Mouse (Mus musculus): ENCODE results near the gene Hoxb6. TPM values are rescaled to one million over a fixed set of nuclear protein-coding genes. Genes with fewer than 3 reads are reported as not detected.

The Hoxb6 gene
- polyA plus RNA-seq, 1 experiment, result 4.4 TPM

DNA sequence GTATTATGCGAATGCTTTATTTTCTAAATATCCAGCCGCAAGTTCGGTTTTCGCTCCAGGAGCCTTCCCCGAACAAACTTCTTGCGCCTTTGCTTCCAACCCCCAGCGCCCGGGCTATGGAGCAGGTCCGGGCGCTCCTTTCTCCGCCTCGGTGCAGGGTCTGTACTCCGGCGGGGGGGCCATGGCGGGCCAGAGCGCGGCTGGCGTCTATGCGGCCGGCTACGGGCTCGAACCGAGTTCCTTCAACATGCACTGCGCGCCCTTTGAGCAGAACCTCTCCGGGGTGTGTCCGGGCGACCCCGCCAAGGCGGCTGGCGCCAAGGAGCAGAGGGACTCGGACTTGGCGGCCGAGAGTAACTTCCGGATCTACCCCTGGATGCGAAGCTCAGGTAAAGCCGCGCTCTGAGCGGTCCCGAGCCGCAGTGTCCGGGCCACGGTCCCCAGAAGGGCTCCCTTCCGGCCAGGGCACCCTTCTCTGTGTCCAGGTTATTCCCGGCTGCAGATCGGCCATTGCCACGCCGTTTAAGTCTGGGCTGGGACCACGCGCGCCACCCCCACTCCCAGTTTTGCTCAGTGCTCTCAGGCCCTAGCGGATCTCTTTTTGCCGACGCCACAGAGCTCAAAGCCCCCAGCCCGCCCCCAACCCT lies 5.4 kb upstream of the Hoxb6 start:
- TF ChIP-seq POLR2A (IDR thresholded peaks at IDR 0.05; ENCODE audit: borderline replicate concordance, control insufficient read depth, low read depth, low read length), result no peak
- no peak for TF ChIP-seq CTCF (IDR thresholded peaks at IDR 0.05; ENCODE audit: control insufficient read depth, insufficient read depth, low read length)
- H3K27ac ChIP-seq (ENCODE audit: control insufficient read depth, insufficient read depth, low read depth, low read length, poor library complexity), result no peak overlapping the region
- H3K4me3 ChIP-seq (replicated peaks; ENCODE audit: control insufficient read depth, low read depth, low read length), result no peak overlapping the region
- 5% methylated on average over 55 of the region's 55 CpGs for WGBS
- H3K4me1 ChIP-seq (ENCODE audit: control insufficient read depth, insufficient read depth, low read length), result no peaks in the 10 kb centered on the region

GRCm38 (mm10) chr11:96287411-96287810 lies 4.9 kb upstream of the Hoxb6 start:
- H3K4me3 ChIP-seq (replicated peaks; ENCODE audit: control insufficient read depth, low read depth, low read length), result no peak overlapping the region
- 37% methylated on average over 9 of the region's 9 CpGs for WGBS
- H3K4me1 ChIP-seq (ENCODE audit: control insufficient read depth, insufficient read depth, low read length), result no peaks in the 10 kb centered on the region
- TF ChIP-seq CTCF (IDR thresholded peaks at IDR 0.05; ENCODE audit: control insufficient read depth, insufficient read depth, low read length) (no peak), POLR2A (IDR thresholded peaks at IDR 0.05; ENCODE audit: borderline replicate concordance, control insufficient read depth, low read depth, low read length) (no peak)
- H3K27ac ChIP-seq (ENCODE audit: control insufficient read depth, insufficient read depth, low read depth, low read length, poor library complexity), result no peak overlapping the region

GRCm38 (mm10) chr11:96288455-96289221 lies 3.6 kb upstream of the Hoxb6 start:
- no peaks in the 10 kb centered on the region for H3K4me1 ChIP-seq (ENCODE audit: control insufficient read depth, insufficient read depth, low read length)
- TF ChIP-seq POLR2A (IDR thresholded peaks at IDR 0.05; ENCODE audit: borderline replicate concordance, control insufficient read depth, low read depth, low read length), result no peak
- no peak for TF ChIP-seq CTCF (IDR thresholded peaks at IDR 0.05; ENCODE audit: control insufficient read depth, insufficient read depth, low read length)
- 43% methylated on average over 1 of the region's 1 CpGs for WGBS
- no peak overlapping the region for H3K27ac ChIP-seq (ENCODE audit: control insufficient read depth, insufficient read depth, low read depth, low read length, poor library complexity)
- no peak overlapping the region for H3K4me3 ChIP-seq (replicated peaks; ENCODE audit: control insufficient read depth, low read depth, low read length)

- H3K4me3 ChIP-seq (replicated peaks; ENCODE audit: control insufficient read depth, low read depth, low read length), result no peak overlapping the region
- TF ChIP-seq POLR2A (IDR thresholded peaks at IDR 0.05; ENCODE audit: borderline replicate concordance, control insufficient read depth, low read depth, low read length) (no peak), CTCF (IDR thresholded peaks at IDR 0.05; ENCODE audit: control insufficient read depth, insufficient read depth, low read length) (no peak)
- 62% methylated on average over 21 of the region's 21 CpGs for WGBS
- H3K4me1 ChIP-seq (ENCODE audit: control insufficient read depth, insufficient read depth, low read length), result no peaks in the 10 kb centered on the region
- H3K27ac ChIP-seq (ENCODE audit: control insufficient read depth, insufficient read depth, low read depth, low read length, poor library complexity), result no peak overlapping the region
Measured at GRCm38 (mm10) chr11:96289293-96289692, 3.0 kb upstream of the Hoxb6 start.

GRCm38 (mm10) chr11:96289837-96290236 lies 2.4 kb upstream of the Hoxb6 start:
- Histone ChIP-seq H3K4me1 (ENCODE audit: control insufficient read depth, insufficient read depth, low read length) (no peaks in the 10 kb centered on the region), H3K4me3 (replicated peaks; ENCODE audit: control insufficient read depth, low read depth, low read length) (no peak overlapping the region), H3K27ac (ENCODE audit: control insufficient read depth, insufficient read depth, low read depth, low read length, poor library complexity) (no peak overlapping the region)
- TF ChIP-seq CTCF (IDR thresholded peaks at IDR 0.05; ENCODE audit: control insufficient read depth, insufficient read depth, low read length) (no peak), POLR2A (IDR thresholded peaks at IDR 0.05; ENCODE audit: borderline replicate concordance, control insufficient read depth, low read depth, low read length) (no peak)
- WGBS, result 64% methylated on average over 6 of the region's 6 CpGs

- Histone ChIP-seq H3K27ac (ENCODE audit: control insufficient read depth, insufficient read depth, low read depth, low read length, poor library complexity) (no peak overlapping the region), H3K4me1 (ENCODE audit: control insufficient read depth, insufficient read depth, low read length) (no peaks in the 10 kb centered on the region), H3K4me3 (replicated peaks; ENCODE audit: control insufficient read depth, low read depth, low read length) (no peak overlapping the region)
- WGBS, result 70% methylated on average over 17 of the region's 17 CpGs
- TF ChIP-seq POLR2A (IDR thresholded peaks at IDR 0.05; ENCODE audit: borderline replicate concordance, control insufficient read depth, low read depth, low read length), result no peak
- no peak for TF ChIP-seq CTCF (IDR thresholded peaks at IDR 0.05; ENCODE audit: control insufficient read depth, insufficient read depth, low read length)
Measured at GRCm38 (mm10) chr11:96290705-96291355, 1.4 kb upstream of the Hoxb6 start.

- WGBS, result 4% methylated on average over 12 of the region's 12 CpGs
- H3K4me3 ChIP-seq (replicated peaks; ENCODE audit: control insufficient read depth, low read depth, low read length), result no peak overlapping the region
- no peak overlapping the region for H3K27ac ChIP-seq (ENCODE audit: control insufficient read depth, insufficient read depth, low read depth, low read length, poor library complexity)
- no peaks in the 10 kb centered on the region for H3K4me1 ChIP-seq (ENCODE audit: control insufficient read depth, insufficient read depth, low read length)
- TF ChIP-seq POLR2A (IDR thresholded peaks at IDR 0.05; ENCODE audit: borderline replicate concordance, control insufficient read depth, low read depth, low read length), result no peak
Measured at GRCm38 (mm10) chr11:96292565-96293301, 457 bp downstream of the Hoxb6 start.
